Mouse (Mus musculus) left cerebral cortex, adult 9 months (tissue): ENCODE measurements at regions not wholly inside any gene's neighbourhood (a gene's known extent, or its start where the extent isn't known, plus 50 kb on each side); places are given as distances from the start of the nearest gene placed in this dataset.

Source experiments
- DNase-seq, 2 experiments: peaks; one replicate each; pipeline ENCODE4 v3.0.0; 2022; ENCODE audit warnings: low spot score in 2 of 2

DNA sequence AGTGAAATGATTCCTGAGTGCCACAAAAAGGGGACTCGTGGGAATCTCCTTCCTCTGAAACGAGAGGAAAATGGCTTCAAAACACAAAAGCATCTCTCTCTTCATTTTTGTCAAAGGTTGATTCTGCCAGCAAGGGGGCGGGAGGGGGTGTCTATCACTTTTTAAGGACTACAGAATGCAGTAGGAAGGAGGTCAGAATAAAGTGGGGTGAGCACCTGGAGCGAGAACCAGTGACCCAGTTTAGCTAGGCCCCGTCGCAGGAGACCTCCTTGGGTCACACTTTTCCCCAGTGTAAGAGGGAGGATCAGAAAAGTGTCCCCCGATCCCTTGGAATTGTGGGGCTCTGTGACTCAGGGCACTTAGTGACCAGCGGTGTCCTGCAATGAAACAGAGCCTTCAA lies 133.1 kb downstream of the Tgfb2 start:
- DNase-seq, result no peak

- DNase-seq, result no peak
These were observed 133.7 kb downstream of the Tgfb2 start for GRCm38 (mm10) chr1:186572092-186572491.

DNA sequence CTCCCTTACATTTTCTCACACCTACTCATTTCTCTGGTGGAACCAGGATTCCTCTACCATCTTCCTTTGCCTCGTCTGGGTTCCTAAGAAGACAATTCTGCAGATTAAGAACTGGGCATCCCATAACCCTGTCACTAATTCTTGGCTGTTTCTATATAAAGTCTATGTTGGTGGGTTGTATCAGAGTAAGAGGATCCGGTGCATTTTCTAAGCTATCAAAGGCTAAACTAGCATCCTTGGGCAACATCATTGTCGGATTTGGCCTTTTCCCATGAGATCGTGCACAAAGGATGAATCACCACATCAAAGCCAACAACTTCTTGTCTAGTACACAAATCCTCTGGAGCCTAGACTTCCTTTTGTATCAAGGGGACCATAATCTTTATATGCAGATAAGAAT lies 137.3 kb downstream of the Tgfb2 start:
- DNase-seq, result no peak

- DNase-seq, result no peak
These were observed 137.7 kb downstream of the Tgfb2 start for GRCm38 (mm10) chr1:186568076-186568475.

GRCm38 (mm10) chr1:186567136-186567826 lies 138.5 kb downstream of the Tgfb2 start:
- DNase-seq, result no peak

DNA sequence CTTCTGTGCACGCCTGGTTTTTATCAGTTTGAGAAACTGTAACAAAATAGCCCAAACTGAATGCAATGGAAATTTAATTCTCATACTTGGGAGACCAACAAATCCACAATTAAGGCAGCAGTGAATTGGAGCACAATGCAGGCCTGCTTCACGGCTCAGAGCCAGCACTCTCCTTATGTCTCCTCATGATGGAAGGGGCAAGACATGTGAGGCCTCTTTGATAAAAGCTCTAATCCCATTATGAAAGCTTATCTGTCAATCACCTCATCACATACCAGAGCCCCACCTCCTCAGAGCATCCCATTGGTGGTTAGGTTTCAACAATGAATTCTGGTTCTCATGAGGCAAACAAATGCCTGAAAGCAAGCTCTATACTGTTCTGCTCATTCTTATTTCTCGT lies 143.8 kb downstream of the Tgfb2 start:
- DNase-seq, result no peak

- no peak for DNase-seq
These were observed 150.3 kb downstream of the Tgfb2 start for GRCm38 (mm10) chr1:186555441-186555975.

DNA sequence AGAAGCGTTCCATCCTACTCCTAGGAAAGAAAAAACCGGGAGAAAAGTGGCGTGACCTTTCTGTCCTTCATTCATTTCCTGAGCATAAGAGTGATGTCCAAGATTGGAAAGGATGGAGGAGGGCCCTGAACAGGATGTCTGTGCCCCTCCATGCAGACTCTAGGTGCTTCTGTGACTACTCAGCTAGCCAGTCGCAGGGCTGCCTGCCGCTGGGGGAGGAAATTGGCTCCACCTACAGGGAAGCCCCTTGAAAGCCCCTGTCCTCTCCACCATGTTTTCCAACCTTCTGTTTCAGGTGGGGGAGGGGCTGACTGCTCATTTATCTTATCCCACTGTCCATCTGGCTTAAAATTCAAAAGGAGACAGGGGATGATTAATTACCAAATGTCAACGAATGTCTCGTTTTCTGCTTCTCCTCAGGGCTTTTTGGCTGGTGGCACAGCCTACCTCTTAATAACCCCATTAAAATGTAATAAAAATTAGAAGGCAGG lies 151.2 kb downstream of the Tgfb2 start:
- no peak for DNase-seq

GRCm38 (mm10) chr1:186552689-186553088 lies 153.1 kb downstream of the Tgfb2 start:
- no peak for DNase-seq

DNA sequence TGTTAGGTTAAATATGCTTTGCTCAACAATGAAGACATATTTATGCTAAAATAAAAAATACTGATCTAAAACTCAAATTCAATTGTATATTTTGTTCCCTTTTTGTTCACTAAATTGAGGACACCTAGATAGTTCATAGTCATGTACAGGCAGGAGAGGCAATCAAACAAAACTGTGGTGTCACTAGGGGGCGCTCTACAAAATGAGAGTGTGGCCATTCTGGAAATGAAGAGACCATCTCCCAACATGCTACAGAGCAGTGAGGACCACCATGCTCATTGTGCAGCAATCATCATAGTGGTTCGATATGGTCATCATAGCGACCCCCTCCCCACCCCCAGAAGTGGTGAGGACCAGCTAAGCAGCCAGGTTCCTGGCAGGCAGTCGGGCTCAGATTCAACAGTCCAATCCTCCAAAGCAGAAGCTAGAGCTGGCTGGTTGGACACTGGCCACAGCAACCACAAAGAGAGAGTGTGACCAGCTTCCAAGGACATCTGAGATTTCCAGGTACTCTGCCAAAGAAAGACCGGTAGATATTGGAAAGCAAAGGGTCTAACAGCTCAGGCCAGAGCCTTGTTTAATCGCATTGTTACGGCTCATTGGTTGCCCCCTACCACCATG lies 155.4 kb downstream of the Tgfb2 start:
- DNase-seq, result peak in 1 of 2 experiments; percentile 7

GRCm38 (mm10) chr1:186549207-186549606 lies 156.6 kb downstream of the Tgfb2 start:
- no peak for DNase-seq

- DNase-seq, result no peak
These were observed 159.2 kb downstream of the Tgfb2 start for GRCm38 (mm10) chr1:186546386-186547185.

DNA sequence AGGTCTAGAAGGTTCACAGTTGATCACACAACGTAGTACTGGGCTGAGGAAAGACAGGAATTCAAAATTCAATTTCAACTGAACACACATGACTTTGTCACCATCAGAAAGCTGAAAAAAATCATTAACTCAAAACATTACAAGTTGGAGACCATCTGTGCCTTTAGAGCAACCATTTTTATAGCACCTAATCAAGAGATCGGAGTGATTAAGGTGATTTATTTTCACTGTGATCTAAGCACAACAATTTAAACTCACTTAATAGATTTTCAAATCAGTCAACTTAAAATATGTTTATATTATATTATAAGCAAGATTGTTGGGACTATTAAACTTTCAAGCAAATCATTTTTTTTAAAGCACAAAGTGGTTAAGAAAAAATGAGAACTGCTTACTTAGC lies 165.7 kb downstream of the Tgfb2 start:
- no peak for DNase-seq

GRCm38 (mm10) chr1:186538233-186538632 lies 167.6 kb downstream of the Tgfb2 start:
- peak; percentile 26 to 41 for DNase-seq

- peak in 1 of 2 experiments; percentile 3 for DNase-seq
These were observed 189.8 kb downstream of the Tgfb2 start for GRCm38 (mm10) chr1:186515976-186516375.

DNA sequence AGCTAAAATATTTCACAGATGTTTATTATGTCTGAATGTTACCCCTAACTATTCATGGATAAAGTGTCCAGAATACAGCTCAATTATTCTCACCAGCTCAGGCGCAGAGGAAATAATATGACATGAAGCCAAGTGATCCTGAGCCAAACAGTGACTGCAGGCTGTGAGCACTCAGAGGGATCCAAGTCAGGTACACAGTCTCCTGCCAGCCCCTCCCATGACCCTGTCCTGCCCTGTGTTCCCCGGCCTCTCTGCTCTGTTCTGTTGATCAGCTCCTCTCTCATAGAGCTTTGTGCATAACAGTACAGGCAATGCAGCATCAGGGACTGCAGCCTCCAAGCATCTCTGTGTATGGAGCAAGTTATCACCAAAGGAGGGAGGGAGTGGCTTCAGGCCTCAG lies 190.7 kb downstream of the Tgfb2 start:
- DNase-seq, result no peak

GRCm38 (mm10) chr1:186513861-186514260 lies 191.9 kb downstream of the Tgfb2 start:
- DNase-seq, result no peak

- no peak for DNase-seq
These were observed 195.3 kb downstream of the Tgfb2 start for GRCm38 (mm10) chr1:186510531-186510930.

- DNase-seq, result no peak
These were observed 197.4 kb downstream of the Tgfb2 start for GRCm38 (mm10) chr1:186508358-186508757.

DNA sequence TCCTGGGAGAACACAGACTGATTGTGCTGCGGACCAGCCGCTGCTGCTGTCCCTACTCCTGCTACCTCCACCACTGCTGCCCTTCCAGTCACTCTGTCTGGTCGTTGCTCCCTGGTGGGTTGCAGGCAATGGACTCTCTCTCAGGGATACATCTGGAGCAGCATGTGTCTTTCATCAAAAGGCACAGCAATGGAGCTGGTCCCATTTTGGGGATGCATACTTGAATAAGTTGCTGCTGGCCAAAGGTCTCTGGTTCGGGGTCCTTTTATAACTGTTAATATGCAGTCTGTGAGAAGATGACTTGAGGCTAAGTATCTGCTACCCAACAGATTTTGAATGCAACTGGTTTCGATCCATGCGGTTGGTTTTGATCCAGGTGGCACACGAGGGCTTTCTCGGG lies 197.8 kb downstream of the Tgfb2 start:
- DNase-seq, result no peak

DNA sequence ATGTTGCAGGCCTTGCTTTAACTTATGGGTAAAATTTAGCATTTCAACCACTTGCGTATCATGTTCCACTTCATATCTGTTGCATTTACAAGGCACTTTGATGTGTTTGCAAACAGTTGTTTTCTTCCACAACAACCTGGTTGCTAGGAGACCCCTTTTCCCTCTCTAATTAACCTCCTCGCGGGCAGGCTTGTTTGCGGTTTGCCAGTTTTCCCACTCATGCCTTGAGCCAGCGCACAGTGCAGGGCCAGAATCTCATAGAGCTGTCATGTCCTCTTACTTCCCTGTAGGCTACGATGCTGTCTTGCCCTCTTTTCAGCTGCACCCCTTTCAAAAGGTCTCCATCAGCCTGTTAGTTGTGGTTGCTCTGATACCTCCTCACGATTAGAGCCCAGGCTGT lies 199.3 kb downstream of the Tgfb2 start:
- DNase-seq, result no peak

GRCm38 (mm10) chr1:186505912-186506311 lies 199.9 kb downstream of the Tgfb2 start:
- no peak for DNase-seq
